Mouse (Mus musculus) monocyte, adult 2 months (primary cell): ENCODE results near the gene Mamstr.
"Not testable (repeated sequence)": the region's sequence is repeated elsewhere in the genome, so short reads cannot be mapped to it uniquely, and the experiment has no call there.

ENCODE experiments used
- DNase-seq, 2 experiments: peaks; one replicate each; pipeline ENCODE4 v3.0.0; 2022; ENCODE audit warnings: low spot score in 2 of 2, low read depth in 1 of 2

Gene Mamstr

GRCm38 (mm10) chr7:45649351-45649750, 9.6 kb downstream of the Mamstr start:
- no peak for DNase-seq

- DNase-seq, result not testable (repeated sequence)
These were observed 10.7 kb downstream of the Mamstr start for GRCm38 (mm10) chr7:45650484-45650883.

- no peak for DNase-seq
These were observed 14.8 kb downstream of the Mamstr start for GRCm38 (mm10) chr7:45654424-45655047.

GRCm38 (mm10) chr7:45660746-45661478, 21.1 kb downstream of the Mamstr start:
- no peak for DNase-seq

GRCm38 (mm10) chr7:45661702-45662101, 21.9 kb downstream of the Mamstr start:
- DNase-seq, result not testable (repeated sequence)

- no peak for DNase-seq
These were observed 25.7 kb downstream of the Mamstr start for GRCm38 (mm10) chr7:45665303-45666138.

GRCm38 (mm10) chr7:45666161-45666560, 26.4 kb downstream of the Mamstr start, which contains the start of gene Fut2:
Gene Fut2, minus strand, starts transcription at chr7:45666394.
- DNase-seq, result no peak

- no peak for DNase-seq
These were observed 28.0 kb downstream of the Mamstr start for GRCm38 (mm10) chr7:45667761-45668160.

- no peak for DNase-seq
These were observed 29.1 kb downstream of the Mamstr start for GRCm38 (mm10) chr7:45668921-45669320.

GRCm38 (mm10) chr7:45677627-45678295, 38.0 kb downstream of the Mamstr start:
- DNase-seq, result no peak

- no peak for DNase-seq
These were observed 38.7 kb downstream of the Mamstr start for GRCm38 (mm10) chr7:45678513-45678912.

- no peak for DNase-seq
These were observed 40.3 kb downstream of the Mamstr start for GRCm38 (mm10) chr7:45679966-45680621.

GRCm38 (mm10) chr7:45681046-45681736, 41.4 kb downstream of the Mamstr start:
- DNase-seq, result no peak

GRCm38 (mm10) chr7:45682144-45683126, 42.7 kb downstream of the Mamstr start:
- peak; percentile 58 to 73 for DNase-seq

- DNase-seq, result no peak
These were observed 43.7 kb downstream of the Mamstr start, which contains the start of gene Ntn5 for GRCm38 (mm10) chr7:45683396-45684050. Gene Ntn5, plus strand, starts transcription at chr7:45684022.

- no peak for DNase-seq
These were observed 46.0 kb downstream of the Mamstr start for GRCm38 (mm10) chr7:45685811-45686210.

GRCm38 (mm10) chr7:45686841-45687240, 47.1 kb downstream of the Mamstr start:
- DNase-seq, result no peak

- no peak for DNase-seq
These were observed 49.3 kb downstream of the Mamstr start for GRCm38 (mm10) chr7:45689099-45689498.
